8 mouse cellular contexts compared by ENCODE assay signal in genomic region chr6:83107566-83108400, GRCm38 (mm10). TPM values are rescaled to one million over a fixed set of nuclear protein-coding genes. Genes with fewer than 3 reads are reported as not detected.
DNase-seq lines count a peak whose midpoint lies in the region; ATAC-seq and TF ChIP-seq lines count a peak whose summit lies in the region.

No protein-coding gene starts in this region.

- DNase-seq in ovary, postnatal 36 days (ENCODE audit: low spot score) = peak; percentile 77
- no peak for DNase-seq in ovary, adult 18-20 months (ENCODE audit: low spot score)
- peak; percentile 62 to 72 for DNase-seq in cerebellum, adult 2 months
- DNase-seq in forebrain, postnatal 0 days = peak; percentile 54
- peak; percentile 89 for DNase-seq in limb, embryonic 11.5 days (ENCODE audit: low spot score)
- peak; percentile 94 for DNase-seq in midbrain, embryonic 11.5 days (ENCODE audit: low spot score, missing footprints)
- DNase-seq in splenic B cell, adult 2 months (ENCODE audit: low read depth, low spot score) = peak; percentile 85

- H3K27me3 ChIP-seq in cerebellum, adult 2 months (ENCODE audit: control insufficient read depth, insufficient read depth, low read length) = no peaks in the 10 kb centered on the region
- H3K27me3 ChIP-seq in forebrain, postnatal 0 days (ENCODE audit: insufficient read depth, low read length) = no peaks in the 10 kb centered on the region
- no peaks in the 10 kb centered on the region for H3K27me3 ChIP-seq in hindbrain, embryonic 16.5 days (replicated peaks; ENCODE audit: control insufficient read depth, insufficient read depth, low read length)
- 0 out of 2 replicates have a peak, but pooled peaks cover 3% of the 10 kb centered on the region for H3K27me3 ChIP-seq in limb, embryonic 11.5 days (ENCODE audit: control insufficient read depth, insufficient read depth, low read length)
- peaks cover 7% of the 10 kb centered on the region; the same call in 1 of the 2 replicates for H3K27me3 ChIP-seq in midbrain, embryonic 11.5 days (ENCODE audit: control insufficient read depth, insufficient read depth, low read length)
- H3K27me3 ChIP-seq in splenic B cell, adult 2 months (ENCODE audit: control insufficient read depth, insufficient read depth, low read length, poor library complexity, severe bottlenecking) = no peaks in the 10 kb centered on the region

- no peaks in the 10 kb centered on the region for H3K9me3 ChIP-seq in forebrain, postnatal 0 days (ENCODE audit: low read length)
- H3K9me3 ChIP-seq in hindbrain, embryonic 16.5 days (ENCODE audit: control insufficient read depth, low read length) = no peaks in the 10 kb centered on the region
- H3K9me3 ChIP-seq in limb, embryonic 11.5 days (ENCODE audit: control insufficient read depth, low read length) = no peaks in the 10 kb centered on the region
- no peaks in the 10 kb centered on the region for H3K9me3 ChIP-seq in midbrain, embryonic 11.5 days (ENCODE audit: control insufficient read depth, low read length)

- peak overlapping the region; percentile 83; the same call in 1 of the 2 replicates for H3K27ac ChIP-seq in cerebellum, adult 2 months (ENCODE audit: insufficient read depth, low read length)
- peak overlapping the region; percentile 88; the same call in 1 of the 2 replicates for H3K27ac ChIP-seq in forebrain, postnatal 0 days (ENCODE audit: low read depth, low read length)
- no peak overlapping the region; the same call in 1 of the 2 replicates for H3K27ac ChIP-seq in hindbrain, embryonic 16.5 days (ENCODE audit: low read depth, low read length)
- 0 out of 2 replicates have a peak overlapping the region, but pooled peaks have one; percentile 9 for H3K27ac ChIP-seq in limb, embryonic 11.5 days (replicated peaks; ENCODE audit: low read depth, low read length)
- no peak overlapping the region for H3K27ac ChIP-seq in midbrain, embryonic 11.5 days (ENCODE audit: low read depth, low read length)

- TF ChIP-seq POLR2A in cerebellum, adult 2 months (IDR thresholded peaks at IDR 0.05; ENCODE audit: borderline replicate concordance, insufficient read depth, low read length) = no peak

- peak overlapping the region; percentile 90 for H3K4me2 ChIP-seq in forebrain, postnatal 0 days (ENCODE audit: low read depth)
- peak overlapping the region; percentile 94 for H3K4me2 ChIP-seq in hindbrain, embryonic 16.5 days (ENCODE audit: low read length)
- peak overlapping the region; percentile 85; the same call in 1 of the 2 replicates for H3K4me2 ChIP-seq in limb, embryonic 11.5 days (ENCODE audit: low read depth, severe bottlenecking)
- H3K4me2 ChIP-seq in midbrain, embryonic 11.5 days = peak overlapping the region; percentile 91

- peak overlapping the region; percentile 79 for H3K4me3 ChIP-seq in cerebellum, adult 2 months (replicated peaks; ENCODE audit: insufficient read depth, low read depth, low read length)
- peak overlapping the region; percentile 80; the same call in 1 of the 2 replicates for H3K4me3 ChIP-seq in forebrain, postnatal 0 days (ENCODE audit: low read depth, low read length)
- no peak overlapping the region; the same call in 1 of the 2 replicates for H3K4me3 ChIP-seq in hindbrain, embryonic 16.5 days (ENCODE audit: low read length)
- peak overlapping the region; percentile 97 for H3K4me3 ChIP-seq in limb, embryonic 11.5 days (ENCODE audit: low read depth, low read length)
- peak overlapping the region; percentile 94 for H3K4me3 ChIP-seq in midbrain, embryonic 11.5 days (ENCODE audit: low read depth, low read length)

- no peak for ATAC-seq in forebrain, postnatal 0 days
- ATAC-seq in hindbrain, embryonic 16.5 days = 0 out of 2 replicates have a peak, but pooled peaks have one; percentile 1
- ATAC-seq in limb, embryonic 11.5 days (ENCODE audit: insufficient number of reproducible peaks, low FRiP score, low TSS enrichment, low read depth) = no peak
- ATAC-seq in midbrain, embryonic 11.5 days (ENCODE audit: low FRiP score) = peak; percentile 51

- TF ChIP-seq CTCF in cerebellum, adult 2 months (IDR thresholded peaks at IDR 0.05; ENCODE audit: borderline replicate concordance, insufficient read depth, low read depth, low read length) = peak; percentile 70
- peak; percentile 75 for TF ChIP-seq CTCF in forebrain, postnatal 0 days (IDR thresholded peaks at IDR 0.05; ENCODE audit: low read depth)

- peak overlapping the region; percentile 89; the same call in 1 of the 2 replicates for H3K9ac ChIP-seq in forebrain, postnatal 0 days
- peak overlapping the region; percentile 95; the same call in 1 of the 2 replicates for H3K9ac ChIP-seq in hindbrain, embryonic 16.5 days (ENCODE audit: low read depth, low read length)
- no peak overlapping the region for H3K9ac ChIP-seq in limb, embryonic 11.5 days (ENCODE audit: low read length)
- H3K9ac ChIP-seq in midbrain, embryonic 11.5 days (ENCODE audit: low read length) = peak overlapping the region; percentile 93

- WGBS in cerebellum, adult 2 months = 24% methylated on average over 13 of the region's 13 CpGs
- 36% methylated on average over 13 of the region's 13 CpGs for WGBS in forebrain, postnatal 0 days
- WGBS in hindbrain, embryonic 16.5 days = 38% methylated on average over 13 of the region's 13 CpGs
- 30% methylated on average over 13 of the region's 13 CpGs for WGBS in limb, embryonic 11.5 days
- WGBS in midbrain, embryonic 11.5 days = 42% methylated on average over 12 of the region's 13 CpGs

- peaks cover 15% of the 10 kb centered on the region for H3K4me1 ChIP-seq in cerebellum, adult 2 months (ENCODE audit: control insufficient read depth, insufficient read depth, low read length)
- peaks cover 12% of the 10 kb centered on the region; the same call in 1 of the 2 replicates for H3K4me1 ChIP-seq in forebrain, postnatal 0 days (ENCODE audit: insufficient read depth)
- peaks cover 31% of the 10 kb centered on the region for H3K4me1 ChIP-seq in hindbrain, embryonic 16.5 days (ENCODE audit: control insufficient read depth, insufficient read depth, low read depth, low read length)
- peaks cover 12% of the 10 kb centered on the region for H3K4me1 ChIP-seq in limb, embryonic 11.5 days (ENCODE audit: control insufficient read depth, insufficient read depth, low read length)
- peaks cover 19% of the 10 kb centered on the region for H3K4me1 ChIP-seq in midbrain, embryonic 11.5 days (ENCODE audit: control insufficient read depth, insufficient read depth, low read length)

- no peaks in the 10 kb centered on the region; the same call in 1 of the 2 replicates for H3K36me3 ChIP-seq in forebrain, postnatal 0 days (ENCODE audit: insufficient read depth)
- H3K36me3 ChIP-seq in hindbrain, embryonic 16.5 days (ENCODE audit: control insufficient read depth, insufficient read depth, low read length) = no peaks in the 10 kb centered on the region
- H3K36me3 ChIP-seq in limb, embryonic 11.5 days (ENCODE audit: control insufficient read depth, insufficient read depth, low read length) = peaks cover 2% of the 10 kb centered on the region; the same call in 1 of the 2 replicates
- no peaks in the 10 kb centered on the region for H3K36me3 ChIP-seq in midbrain, embryonic 11.5 days (ENCODE audit: control insufficient read depth, insufficient read depth, low read length)
- H3K36me3 ChIP-seq in splenic B cell, adult 2 months (ENCODE audit: control insufficient read depth, insufficient read depth, low read length, poor library complexity, severe bottlenecking) = peaks cover 3% of the 10 kb centered on the region; the same call in 1 of the 2 replicates

RNA-seq across cellular contexts. Expression of gene Mrpl53, which starts 1.1 kb away (rescaled TPM):
- 109 and 114 TPM in 2 replicates for polyA plus RNA-seq in cerebellum, adult 2 months (2012; rRNA removed)
- 64.6 and 102 TPM in 2 replicates for total RNA-seq in forebrain, postnatal 0 days (2014; rRNA removed)
- 126 and 141 TPM in 2 replicates for polyA plus RNA-seq in forebrain, postnatal 0 days (2015; fragmentation: Nextera tagmentation; extraction: Ambion mirVana)
- 107 and 117 TPM in 2 replicates for polyA plus RNA-seq in hindbrain, embryonic 16.5 days (2015; fragmentation: Nextera tagmentation; extraction: Ambion mirVana)
- polyA plus RNA-seq in limb, embryonic 11.5 days (2014; fragmentation: Nextera tagmentation; extraction: Ambion mirVana) = 140 and 141 TPM in 2 replicates
- 120 and 130 TPM in 2 replicates for polyA plus RNA-seq in midbrain, embryonic 11.5 days (2014; fragmentation: Nextera tagmentation; extraction: Ambion mirVana)

RNA-seq across cellular contexts. Expression of gene Gm42688, which starts 6.4 kb away (rescaled TPM):
- 9.9 TPM in 2 replicates for polyA plus RNA-seq in cerebellum, adult 2 months (2012; rRNA removed)
- total RNA-seq in forebrain, postnatal 0 days (2014; rRNA removed) = 7.0 and 9.5 TPM in 2 replicates
- polyA plus RNA-seq in forebrain, postnatal 0 days (2015; fragmentation: Nextera tagmentation; extraction: Ambion mirVana) = 2.4 and 2.9 TPM in 2 replicates
- polyA plus RNA-seq in hindbrain, embryonic 16.5 days (2015; fragmentation: Nextera tagmentation; extraction: Ambion mirVana) = 4.9 TPM in 2 replicates
- 2.3 and 2.4 TPM in 2 replicates for polyA plus RNA-seq in limb, embryonic 11.5 days (2014; fragmentation: Nextera tagmentation; extraction: Ambion mirVana)
- polyA plus RNA-seq in midbrain, embryonic 11.5 days (2014; fragmentation: Nextera tagmentation; extraction: Ambion mirVana) = 1.2 and 2.3 TPM in 2 replicates

RNA-seq across cellular contexts. Expression of gene Ccdc142, which starts 6.4 kb away (rescaled TPM):
- 9.1 and 12.4 TPM in 2 replicates for polyA plus RNA-seq in cerebellum, adult 2 months (2012; rRNA removed)
- total RNA-seq in forebrain, postnatal 0 days (2014; rRNA removed) = 15.3 and 16.6 TPM in 2 replicates
- 2.1 and 5.6 TPM in 2 replicates for polyA plus RNA-seq in forebrain, postnatal 0 days (2015; fragmentation: Nextera tagmentation; extraction: Ambion mirVana)
- 4.2 and 6.1 TPM in 2 replicates for polyA plus RNA-seq in hindbrain, embryonic 16.5 days (2015; fragmentation: Nextera tagmentation; extraction: Ambion mirVana)
- 1.9 and 2.0 TPM in 2 replicates for polyA plus RNA-seq in limb, embryonic 11.5 days (2014; fragmentation: Nextera tagmentation; extraction: Ambion mirVana)
- 0.83 and 1.00 TPM in 2 replicates for polyA plus RNA-seq in midbrain, embryonic 11.5 days (2014; fragmentation: Nextera tagmentation; extraction: Ambion mirVana)

RNA-seq across cellular contexts. Expression of gene Mogs, which starts 7.5 kb away (rescaled TPM):
- 31.7 and 33.5 TPM in 2 replicates for polyA plus RNA-seq in cerebellum, adult 2 months (2012; rRNA removed)
- total RNA-seq in forebrain, postnatal 0 days (2014; rRNA removed) = 39.7 and 43.5 TPM in 2 replicates
- polyA plus RNA-seq in forebrain, postnatal 0 days (2015; fragmentation: Nextera tagmentation; extraction: Ambion mirVana) = 15.7 and 17.4 TPM in 2 replicates
- polyA plus RNA-seq in hindbrain, embryonic 16.5 days (2015; fragmentation: Nextera tagmentation; extraction: Ambion mirVana) = 6.4 and 21.1 TPM in 2 replicates
- polyA plus RNA-seq in limb, embryonic 11.5 days (2014; fragmentation: Nextera tagmentation; extraction: Ambion mirVana) = 34.7 and 42.1 TPM in 2 replicates
- 21.6 and 23.4 TPM in 2 replicates for polyA plus RNA-seq in midbrain, embryonic 11.5 days (2014; fragmentation: Nextera tagmentation; extraction: Ambion mirVana)

RNA-seq across cellular contexts. Expression of gene Wbp1, which starts 13.6 kb away (rescaled TPM):
- 88.2 and 93.1 TPM in 2 replicates for polyA plus RNA-seq in cerebellum, adult 2 months (2012; rRNA removed)
- 129 and 151 TPM in 2 replicates for total RNA-seq in forebrain, postnatal 0 days (2014; rRNA removed)
- polyA plus RNA-seq in forebrain, postnatal 0 days (2015; fragmentation: Nextera tagmentation; extraction: Ambion mirVana) = 104 and 109 TPM in 2 replicates
- 146 and 148 TPM in 2 replicates for polyA plus RNA-seq in hindbrain, embryonic 16.5 days (2015; fragmentation: Nextera tagmentation; extraction: Ambion mirVana)
- 153 and 182 TPM in 2 replicates for polyA plus RNA-seq in limb, embryonic 11.5 days (2014; fragmentation: Nextera tagmentation; extraction: Ambion mirVana)
- 134 and 153 TPM in 2 replicates for polyA plus RNA-seq in midbrain, embryonic 11.5 days (2014; fragmentation: Nextera tagmentation; extraction: Ambion mirVana)

Comparison
In these comparisons a context has a peak if more than half of its experiments do, and no peak if none do; other contexts are left out.
1. H3K27ac ChIP-seq: peak in cerebellum, adult 2 months (single experiment), forebrain, postnatal 0 days (single experiment) and limb, embryonic 11.5 days (single experiment); none in hindbrain, embryonic 16.5 days (single experiment) and midbrain, embryonic 11.5 days (single experiment).
2. ATAC-seq: peak in hindbrain, embryonic 16.5 days (single experiment) and midbrain, embryonic 11.5 days (single experiment); none in forebrain, postnatal 0 days (single experiment) and limb, embryonic 11.5 days (single experiment).
3. Peak in every context shown above with its lines, with median percentiles within 50 percentile points of each other: H3K4me2 ChIP-seq.